Mouse (Mus musculus): ENCODE data around the gene Zfp605.
"Not testable (repeated sequence)": the region's sequence is repeated elsewhere in the genome, so short reads cannot be mapped to it uniquely, and the experiment has no call there.

Zfp605 gene

GRCm38 (mm10) chr5:110107581-110108304 is 2.1 kb upstream of the Zfp605 start, which contains the start of gene Gtpbp6:
Gtpbp6 (minus strand) TSS chr5:110108197.
- DNase-seq, result peak; percentile 93

- DNase-seq, result no peak
These were observed 1.6 kb upstream of the Zfp605 start for GRCm38 (mm10) chr5:110108305-110108628.

GRCm38 (mm10) chr5:110122380-110122779 is 12.5 kb downstream of the Zfp605 start:
- DNase-seq, result not testable (repeated sequence)

- DNase-seq, result peak; percentile 99
These were observed 25.6 kb downstream of the Zfp605 start, which contains the start of gene Chfr for GRCm38 (mm10) chr5:110135293-110136086. Chfr (plus strand) TSS chr5:110135842.

DNA sequence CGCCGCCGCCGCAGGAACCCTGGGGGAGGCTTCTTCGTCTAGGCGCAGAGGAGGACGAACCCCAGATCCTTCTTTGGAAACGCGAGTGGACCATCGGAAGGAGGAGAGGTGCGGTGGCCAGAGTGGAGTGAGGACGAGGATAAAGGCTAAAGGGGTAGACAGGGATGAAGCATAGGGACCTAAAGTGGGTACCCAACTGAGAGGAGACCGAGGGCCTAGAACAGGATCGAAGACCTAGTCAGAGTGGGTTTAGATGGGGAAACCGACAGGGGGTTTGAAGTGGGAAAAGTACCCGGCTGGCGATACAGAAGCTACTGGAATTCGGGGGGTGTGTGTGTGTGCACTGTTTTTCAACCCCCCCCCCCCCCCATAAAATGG is 26.2 kb downstream of the Zfp605 start:
- DNase-seq, result no peak

DNA sequence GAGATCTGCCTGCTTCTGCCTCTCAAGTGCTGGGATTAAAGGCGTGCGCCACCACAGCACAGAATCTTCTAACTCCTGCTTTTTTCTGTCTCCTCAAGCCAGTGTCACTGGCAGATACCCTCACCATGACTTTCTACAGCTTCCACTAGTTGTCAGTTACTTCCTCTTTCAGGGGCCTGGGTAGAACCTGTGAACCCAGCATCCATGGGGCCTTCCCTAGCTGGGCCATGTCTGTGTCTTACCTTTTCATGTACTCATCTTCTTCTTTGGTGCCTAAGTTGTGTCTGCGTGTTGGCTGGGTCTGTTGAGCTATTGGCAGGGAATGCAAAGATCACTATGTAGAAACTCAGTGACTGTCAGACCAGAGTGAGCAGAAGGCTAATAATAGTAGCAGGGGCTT is 27.9 kb downstream of the Zfp605 start:
- no peak for DNase-seq

DNA sequence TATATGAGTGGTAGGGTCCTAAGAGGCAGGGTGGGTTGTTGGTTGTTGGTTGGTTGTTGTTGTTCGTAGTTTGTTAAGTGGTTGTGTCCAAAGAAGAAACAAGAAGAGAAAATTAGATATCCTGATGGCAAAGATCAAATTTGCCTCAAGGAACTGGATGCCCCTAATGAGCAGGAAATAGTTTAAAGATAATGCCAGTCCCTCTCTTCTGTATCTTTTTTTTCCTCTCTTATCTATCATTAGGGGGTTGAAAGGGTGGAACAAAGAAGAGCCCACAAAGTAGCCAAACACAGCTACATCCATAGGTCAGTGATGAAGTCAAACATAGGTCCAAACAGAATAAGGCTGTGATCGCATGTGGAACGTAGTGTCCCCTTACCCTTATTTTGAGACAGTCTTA is 29.4 kb downstream of the Zfp605 start:
- no peak for DNase-seq

GRCm38 (mm10) chr5:110140424-110140823 is 30.5 kb downstream of the Zfp605 start:
- DNase-seq, result no peak

DNA sequence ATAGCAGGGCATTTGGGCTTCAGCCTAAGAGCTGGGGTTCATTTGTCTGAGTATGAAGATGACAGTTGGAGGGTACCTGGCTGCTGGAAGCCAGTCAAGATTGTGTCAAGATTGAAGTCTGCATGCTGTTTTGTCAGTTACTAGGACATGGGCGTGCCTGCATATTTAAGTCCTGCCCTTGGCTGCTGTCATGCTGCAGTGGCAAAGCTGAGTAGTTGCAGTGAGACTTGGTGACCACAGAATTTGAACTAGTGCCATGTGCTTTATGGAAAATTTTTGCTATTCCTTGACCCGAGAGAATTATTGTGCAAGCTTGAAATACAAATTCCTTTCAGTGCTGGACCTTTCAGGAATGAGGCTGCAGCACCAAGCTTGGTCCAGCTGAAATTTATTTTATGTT is 32.4 kb downstream of the Zfp605 start:
- no peak for DNase-seq

DNA sequence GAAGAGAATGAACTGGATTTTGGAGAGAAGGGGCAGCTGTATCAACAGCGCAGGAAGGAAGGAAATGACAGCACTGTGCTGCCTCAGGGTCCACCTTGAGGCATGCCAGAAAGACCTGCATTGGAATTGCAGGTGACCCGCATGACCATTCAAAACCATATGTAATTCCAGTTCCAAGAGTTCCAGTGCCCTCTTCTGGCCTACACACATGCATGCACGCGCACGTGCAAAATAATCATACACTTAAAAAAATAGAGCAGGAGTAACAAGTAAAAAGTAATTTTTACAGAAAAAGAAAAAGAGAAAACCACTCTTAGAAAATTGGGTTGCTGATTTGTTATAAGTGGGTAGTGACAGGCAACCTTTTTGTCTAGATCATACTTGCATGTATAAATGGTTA is 33.1 kb downstream of the Zfp605 start:
- no peak for DNase-seq

DNA sequence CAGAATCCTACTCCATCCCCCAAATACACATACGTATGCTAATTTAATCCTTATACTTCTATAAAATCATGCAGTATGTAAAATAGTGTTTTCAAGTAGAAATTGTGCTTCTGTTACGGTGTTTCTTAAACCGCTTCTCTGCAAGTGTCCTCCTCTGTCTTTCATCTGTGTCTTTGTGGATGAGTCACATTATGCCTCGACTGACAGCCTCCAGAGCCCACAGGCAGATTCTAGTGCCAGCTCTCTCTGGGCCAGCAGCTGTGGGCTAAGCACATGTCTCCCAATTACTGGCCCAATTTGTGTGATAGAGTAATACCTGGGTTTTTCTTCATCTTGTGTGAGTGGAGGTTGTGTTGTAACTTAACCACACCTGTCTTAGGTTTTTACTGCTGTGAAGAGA is 59.5 kb downstream of the Zfp605 start:
- DNase-seq, result no peak

GRCm38 (mm10) chr5:110176362-110177020 is 66.6 kb downstream of the Zfp605 start, which contains the start of gene Golga3:
Golga3 (plus strand) TSS chr5:110176701.
- peak; percentile 93 for DNase-seq

DNA sequence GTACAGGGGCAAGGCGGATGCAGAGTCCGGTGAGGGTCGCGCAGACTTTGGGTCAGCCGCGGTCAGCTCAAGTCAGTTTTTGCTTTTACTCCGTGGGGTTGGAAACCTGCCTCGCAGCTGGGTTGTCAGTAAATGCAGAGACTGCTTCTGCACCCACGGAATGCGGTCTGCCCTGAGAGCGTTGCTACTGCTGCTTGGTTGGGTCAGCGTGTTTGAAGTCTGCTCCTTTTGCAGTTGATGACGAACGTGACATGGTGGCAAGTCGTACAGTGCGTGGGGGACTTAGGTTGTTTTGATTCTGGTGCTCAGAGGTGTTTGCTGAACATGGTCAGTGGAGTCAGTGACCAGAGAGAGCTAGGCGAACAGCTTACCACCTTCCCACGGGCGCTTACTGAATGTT is 67.1 kb downstream of the Zfp605 start:
- no peak for DNase-seq

DNA sequence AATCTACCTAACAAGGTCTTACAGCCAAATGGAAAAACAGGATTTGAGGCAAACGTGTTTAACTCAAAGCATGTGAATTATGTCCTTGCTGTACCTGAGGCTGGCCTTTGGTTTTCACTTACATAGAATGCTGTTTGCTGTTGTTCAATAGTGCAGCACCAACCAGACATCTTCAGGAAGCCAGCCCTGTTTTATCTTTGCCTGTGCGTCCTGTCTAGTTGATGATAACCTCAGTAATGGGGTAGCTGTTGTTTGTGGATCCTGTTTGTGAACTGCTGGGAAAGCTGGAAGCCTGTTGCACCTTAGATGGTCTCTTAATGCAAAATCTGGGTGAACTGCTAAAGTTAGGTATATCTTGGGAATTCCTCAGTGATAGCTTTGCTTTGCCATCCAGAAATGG is 68.7 kb downstream of the Zfp605 start:
- DNase-seq, result no peak
